Mouse (Mus musculus) kidney, postnatal 36 days (tissue): ENCODE results near the gene Pik3cg.

Experiments used
- DNase-seq, 2 experiments: peaks; one replicate each; pipeline ENCODE4 v3.0.0; 2021 to 2022; ENCODE audit warnings: mixed read lengths in 2 of 2

Pik3cg gene

DNA sequence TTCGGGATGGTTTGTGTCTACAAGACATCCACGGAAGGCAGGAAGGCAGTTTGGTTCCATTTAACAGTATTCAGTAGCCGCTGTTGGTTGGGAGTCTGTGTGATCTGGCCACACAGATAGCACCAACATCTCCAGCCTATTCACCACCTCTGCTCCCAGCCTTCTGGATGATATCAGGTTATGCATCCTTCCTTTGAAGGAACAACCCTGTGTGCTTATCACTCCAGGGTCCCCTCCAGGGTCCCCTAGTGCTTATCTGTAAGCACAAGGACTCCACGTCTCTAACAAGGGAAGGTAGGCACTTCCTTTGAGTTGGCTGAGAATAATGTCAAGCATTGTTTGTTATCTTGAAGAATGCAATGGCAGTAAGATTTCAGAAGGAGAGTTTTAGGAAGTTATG lies 65.3 kb downstream of the Pik3cg start:
- no peak for DNase-seq

DNA sequence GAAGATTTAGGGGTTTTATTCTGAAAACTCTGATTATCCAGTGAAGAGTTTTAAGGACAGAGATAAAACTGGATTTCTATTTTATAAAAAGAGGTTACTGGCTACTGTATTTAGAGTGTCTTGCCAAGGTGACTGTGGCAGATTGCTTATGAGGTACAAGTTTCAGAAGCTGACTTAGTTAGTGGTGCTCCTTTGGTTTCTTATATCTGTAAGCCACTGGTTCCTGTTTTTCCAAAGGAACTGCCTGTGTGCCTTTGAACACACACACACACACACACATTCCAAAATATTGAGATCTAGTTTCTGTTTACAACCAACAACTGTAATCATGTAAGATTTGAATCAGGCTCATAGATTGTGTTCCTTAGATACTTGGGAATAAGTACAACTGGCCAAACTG lies 66.7 kb downstream of the Pik3cg start:
- no peak for DNase-seq

DNA sequence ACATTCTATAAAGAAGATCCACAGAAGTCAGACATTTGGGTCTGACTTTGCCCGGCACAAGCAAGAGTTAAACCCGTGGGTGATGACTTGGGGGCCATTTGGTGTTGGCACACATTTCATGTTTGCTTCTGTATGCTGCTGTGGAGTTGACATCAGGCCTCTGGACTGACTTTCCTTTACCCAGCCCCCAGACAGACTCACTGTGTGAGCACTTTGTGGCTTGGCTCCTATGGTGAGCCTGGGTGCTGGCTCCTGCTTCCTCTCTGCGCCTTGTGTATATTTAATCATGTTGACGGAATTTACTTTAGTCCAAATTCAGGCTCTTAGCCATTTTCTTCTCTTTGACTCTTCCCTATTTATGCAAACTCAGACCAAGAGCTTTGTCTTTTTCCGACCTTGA lies 69.6 kb downstream of the Pik3cg start:
- no peak for DNase-seq

DNA sequence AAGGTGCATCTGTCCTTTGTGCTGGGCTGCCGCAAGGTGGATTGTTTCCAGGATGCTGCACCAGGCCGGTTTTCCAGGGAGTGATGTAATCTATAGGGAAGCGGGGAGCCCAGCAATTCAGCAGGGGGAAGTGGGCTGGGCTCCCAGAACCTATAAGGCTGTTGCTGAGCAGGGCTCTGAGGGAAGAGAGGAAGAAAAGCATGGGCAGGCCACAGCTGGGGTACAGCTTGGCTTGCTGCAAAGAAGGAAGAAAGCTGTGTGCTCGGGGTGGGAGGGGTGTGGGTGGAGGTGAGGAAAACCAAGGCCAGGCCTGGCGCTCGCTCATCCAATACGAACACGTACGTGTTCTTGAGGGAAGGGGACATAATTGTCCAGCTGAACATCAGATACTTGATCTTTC lies 70.1 kb downstream of the Pik3cg start:
- no peak for DNase-seq

DNA sequence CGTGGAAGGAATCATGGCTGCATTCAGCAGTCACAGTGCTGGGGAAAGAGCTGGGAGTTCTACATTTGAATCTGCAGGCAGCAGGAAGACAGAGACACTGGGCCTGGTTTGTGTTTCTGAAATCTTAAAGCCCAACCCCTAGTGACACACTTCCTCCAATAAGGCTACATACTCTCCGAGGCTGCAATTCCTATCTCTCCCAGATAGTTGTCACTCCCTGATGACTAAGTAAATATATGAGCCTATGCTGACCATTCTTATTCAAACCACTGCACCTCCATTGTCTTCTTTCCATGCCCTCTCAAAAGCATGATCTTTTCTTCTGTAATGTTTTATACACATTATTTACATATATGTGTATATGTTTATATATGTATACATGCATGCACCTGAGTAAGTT lies 70.9 kb downstream of the Pik3cg start:
- no peak for DNase-seq

DNA sequence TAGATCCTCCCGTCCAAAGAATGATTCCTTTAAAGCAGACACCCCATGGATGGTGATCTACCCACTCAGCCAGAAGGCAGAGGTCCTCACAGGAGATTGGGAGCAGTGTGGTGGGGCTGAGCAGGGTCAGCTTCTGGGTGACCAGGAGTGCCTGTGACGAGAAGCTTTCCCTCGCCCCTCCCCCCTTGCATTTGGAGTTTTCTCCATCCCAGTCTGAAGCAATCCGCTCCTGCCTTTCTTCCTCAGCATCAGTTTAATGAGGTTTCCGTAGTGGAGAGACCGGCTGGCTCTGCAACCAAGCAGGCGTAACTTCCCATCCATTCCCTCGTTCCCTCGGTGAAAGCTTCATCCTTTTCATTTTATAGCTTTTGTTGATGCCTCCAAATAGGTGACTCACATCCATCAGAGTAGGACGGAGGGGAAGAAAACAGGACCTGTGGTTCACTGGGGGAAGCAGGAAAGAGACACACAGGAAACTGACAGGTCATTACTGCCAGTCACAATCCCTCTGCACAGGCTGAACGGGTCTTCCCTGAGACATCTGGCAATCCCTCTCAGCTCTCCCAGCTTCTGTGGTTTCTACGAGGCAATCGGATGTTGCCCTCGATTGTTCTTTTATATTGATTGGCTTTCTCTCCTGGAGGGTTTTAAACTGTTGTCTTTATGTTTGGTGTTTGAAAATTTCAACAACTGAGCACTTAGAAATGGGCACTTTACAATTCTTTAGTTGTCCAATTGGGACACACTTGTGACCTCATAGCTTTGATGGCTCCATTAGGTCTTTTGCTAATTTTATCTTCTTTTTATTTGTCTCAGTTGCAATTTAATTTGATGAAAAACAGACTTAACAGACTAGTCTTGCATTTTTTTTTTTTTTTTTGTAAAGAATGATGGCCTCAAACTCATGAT lies 80.6 kb downstream of the Pik3cg start:
- no peak for DNase-seq

DNA sequence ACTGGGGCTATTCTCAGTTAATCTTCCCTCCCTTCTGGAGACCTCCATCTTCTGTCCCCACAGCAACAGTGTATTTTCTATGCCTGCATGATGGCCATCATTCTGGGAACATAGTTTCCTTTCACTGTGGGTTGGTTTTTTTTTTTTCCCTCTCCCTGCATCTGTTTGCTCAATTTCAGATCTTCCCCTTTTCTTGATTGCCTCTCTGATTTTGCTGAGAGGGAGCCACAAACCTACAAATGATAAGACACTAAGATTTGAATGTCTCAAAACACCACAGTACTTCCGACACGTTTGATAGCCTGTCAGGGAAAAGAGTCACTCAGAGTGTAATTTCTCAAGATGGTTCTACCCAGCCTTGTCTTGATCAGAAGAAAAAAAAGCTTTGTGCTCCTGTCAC lies 81.3 kb downstream of the Pik3cg start:
- no peak for DNase-seq

DNA sequence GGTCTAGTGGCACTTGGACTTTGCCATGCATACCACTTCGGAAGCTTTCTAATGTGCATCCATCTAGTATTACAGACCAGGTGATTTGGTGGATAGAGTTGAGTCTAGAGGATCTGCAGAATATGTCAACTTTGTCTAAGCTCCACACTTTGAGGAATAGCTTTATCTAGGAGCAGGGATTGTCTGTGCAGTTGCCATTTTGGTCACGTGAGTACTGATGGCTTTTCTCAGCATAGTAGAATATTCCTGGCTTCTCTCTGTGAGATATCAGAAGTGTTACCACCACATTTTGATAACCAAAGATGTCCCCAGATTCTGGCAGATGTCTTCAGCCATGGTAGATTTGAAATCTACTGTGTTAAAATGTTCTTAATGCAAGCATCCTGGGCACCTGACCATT lies 84.0 kb downstream of the Pik3cg start:
- no peak for DNase-seq

DNA sequence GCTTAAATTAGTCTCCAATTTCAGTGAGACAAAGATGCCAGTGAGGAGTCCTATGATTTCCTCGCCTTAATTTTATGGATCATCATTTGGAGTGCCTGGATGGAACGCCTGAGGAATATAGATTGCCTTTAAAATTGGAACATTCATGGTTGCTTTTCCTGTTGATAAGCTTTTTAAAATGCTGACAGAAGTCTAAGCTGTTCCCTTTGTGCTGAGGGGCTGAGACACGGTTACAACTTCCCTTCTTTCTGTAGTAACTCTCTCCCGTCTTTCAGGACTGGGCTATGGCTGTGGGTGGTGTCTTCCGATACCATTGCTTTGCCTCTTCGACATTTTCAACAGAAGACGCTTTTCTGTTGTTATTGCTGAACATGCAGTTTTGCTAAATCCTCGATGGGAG lies 84.4 kb downstream of the Pik3cg start:
- DNase-seq, result no peak

DNA sequence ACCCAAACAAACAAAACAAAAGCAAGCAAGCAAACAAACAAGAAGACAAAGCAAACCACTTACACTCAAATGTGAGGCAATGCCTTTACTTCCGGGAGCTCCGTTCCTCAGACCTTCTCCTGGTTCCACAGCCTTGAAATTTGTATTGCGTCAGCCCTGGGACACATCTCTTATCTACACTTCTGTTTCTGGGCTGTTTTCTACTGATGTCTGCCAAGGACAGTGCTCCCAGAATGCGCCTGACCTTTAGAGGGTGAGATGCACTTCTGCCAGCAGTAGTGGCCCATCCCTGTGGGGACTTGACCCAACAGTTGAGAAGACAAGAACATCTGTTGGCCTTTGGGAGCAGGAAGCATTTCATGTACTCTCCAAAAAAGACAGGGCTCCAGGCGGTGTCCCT lies 84.9 kb downstream of the Pik3cg start:
- no peak for DNase-seq
